Mouse (Mus musculus): Measurements from ENCODE around the gene Cdh7.

The Cdh7 gene

GRCm38 (mm10) chr1:109982064-109982808, at the start of gene Cdh7:
Gene Cdh7, plus strand, starts transcription at chr1:109982431.
- in situ Hi-C loops (cut with MboI; ENCODE audit: low pct_unique_long_range_greater_than_20kb in 1 of 2, low sequenced_read_pairs in 2 of 2, unreplicated experiment in 1 of 2): no loop called here

GRCm38 (mm10) chr1:109932674-109933073, 49.6 kb upstream of the Cdh7 start:
- in situ Hi-C loops (cut with MboI; ENCODE audit: low pct_unique_long_range_greater_than_20kb in 1 of 2, low sequenced_read_pairs in 2 of 2, unreplicated experiment in 1 of 2): no loop called here

- in situ Hi-C loops (cut with MboI; ENCODE audit: low pct_unique_long_range_greater_than_20kb in 1 of 2, low sequenced_read_pairs in 2 of 2, unreplicated experiment in 1 of 2): no loop called here
Observed at GRCm38 (mm10) chr1:109948571-109948970, 33.7 kb upstream of the Cdh7 start.

DNA sequence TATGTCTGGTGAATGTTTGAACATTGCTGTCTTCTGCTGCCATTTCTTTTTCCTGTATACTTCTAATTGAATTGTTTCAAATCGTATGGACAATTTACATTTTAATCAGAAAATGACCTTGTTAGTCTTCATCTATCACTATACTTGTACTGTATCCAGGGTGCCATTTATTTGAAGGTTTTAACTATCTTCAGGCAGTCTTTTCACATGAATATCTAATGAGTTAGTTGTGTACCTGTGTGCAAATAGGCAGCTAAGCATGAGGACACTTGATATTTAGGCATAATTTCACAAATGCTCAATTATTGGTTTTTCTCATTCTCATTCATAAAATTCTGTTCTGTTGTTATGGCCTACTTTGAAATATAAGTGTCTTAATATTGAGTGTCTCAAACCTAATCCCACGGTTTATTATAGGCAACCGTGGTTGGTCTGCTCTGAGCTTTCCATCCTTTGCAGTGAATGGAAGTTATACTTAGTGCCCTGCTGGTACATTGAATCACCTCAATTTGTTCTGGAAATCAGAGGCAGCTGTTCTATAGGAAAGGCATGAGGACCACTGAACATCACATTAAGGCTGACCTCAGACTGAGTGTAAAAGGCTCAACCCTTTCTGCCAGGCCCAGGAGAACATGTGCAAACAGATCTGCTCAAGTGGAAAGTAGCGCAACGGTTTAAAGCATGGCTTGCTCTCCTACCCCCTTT, 10.4 kb upstream of the Cdh7 start:
- in situ Hi-C loops (cut with MboI; ENCODE audit: low pct_unique_long_range_greater_than_20kb in 1 of 2, low sequenced_read_pairs in 2 of 2, unreplicated experiment in 1 of 2): no loop called here

DNA sequence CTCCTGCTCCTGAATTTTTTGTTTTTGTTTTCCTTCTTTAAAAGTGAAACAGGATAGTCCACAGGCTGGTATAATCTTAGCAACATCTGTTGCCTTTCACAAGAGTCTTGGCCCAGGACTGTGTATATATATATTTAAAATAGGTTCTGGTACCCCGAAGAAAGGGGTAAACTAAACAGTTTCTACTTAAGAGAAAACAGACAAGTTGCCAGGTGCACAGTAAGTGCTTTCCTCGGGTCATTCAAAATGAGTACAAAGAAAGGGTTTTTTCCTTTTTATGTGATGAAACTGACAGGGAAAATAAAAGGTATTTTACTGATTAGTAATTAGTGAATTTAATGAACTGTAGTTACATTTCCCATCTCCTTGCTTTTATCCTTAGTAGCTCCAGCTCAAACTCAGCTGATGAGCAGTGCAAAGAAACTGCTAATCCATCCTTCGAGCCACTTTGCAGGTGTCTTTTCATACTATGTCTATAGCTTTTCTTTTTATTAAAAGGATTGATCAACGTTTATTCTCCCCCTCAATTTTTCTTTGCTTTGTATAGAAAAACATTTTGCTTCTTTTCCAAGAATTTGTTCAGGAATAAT, 9.7 kb upstream of the Cdh7 start:
- in situ Hi-C loops (cut with MboI; ENCODE audit: low pct_unique_long_range_greater_than_20kb in 1 of 2, low sequenced_read_pairs in 2 of 2, unreplicated experiment in 1 of 2): no loop called here

GRCm38 (mm10) chr1:109982809-109983536, 742 bp downstream of the Cdh7 start:
- in situ Hi-C loops (cut with MboI; ENCODE audit: low pct_unique_long_range_greater_than_20kb in 1 of 2, low sequenced_read_pairs in 2 of 2, unreplicated experiment in 1 of 2): no loop called here

GRCm38 (mm10) chr1:109983537-109983912, 1.3 kb downstream of the Cdh7 start:
- in situ Hi-C loops (cut with MboI; ENCODE audit: low pct_unique_long_range_greater_than_20kb in 1 of 2, low sequenced_read_pairs in 2 of 2, unreplicated experiment in 1 of 2): no loop called here

DNA sequence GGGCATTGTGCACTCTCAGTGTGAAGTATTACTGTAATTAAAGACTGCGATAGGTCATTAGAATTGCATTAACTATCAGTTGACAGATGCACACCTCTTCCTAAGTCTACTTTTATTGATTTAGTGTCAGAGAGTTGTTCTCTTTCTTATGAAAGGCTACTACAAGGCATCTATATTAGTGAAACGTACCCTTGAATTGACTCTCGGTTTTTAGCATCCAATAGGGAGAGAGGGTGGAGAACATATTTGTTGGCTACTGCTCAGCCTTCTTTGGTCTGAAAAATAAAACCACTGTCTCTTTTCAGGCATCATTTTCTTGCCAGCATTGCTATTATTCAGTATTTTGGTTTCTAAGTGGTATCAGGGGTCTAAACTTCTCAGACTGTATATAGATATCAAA, 2.5 kb downstream of the Cdh7 start:
- in situ Hi-C loops (cut with MboI; ENCODE audit: low pct_unique_long_range_greater_than_20kb in 1 of 2, low sequenced_read_pairs in 2 of 2, unreplicated experiment in 1 of 2): no loop called here

- in situ Hi-C loops (cut with MboI; ENCODE audit: low pct_unique_long_range_greater_than_20kb in 1 of 2, low sequenced_read_pairs in 2 of 2, unreplicated experiment in 1 of 2): no loop called here
Observed at GRCm38 (mm10) chr1:109985468-109985867, 3.2 kb downstream of the Cdh7 start.

DNA sequence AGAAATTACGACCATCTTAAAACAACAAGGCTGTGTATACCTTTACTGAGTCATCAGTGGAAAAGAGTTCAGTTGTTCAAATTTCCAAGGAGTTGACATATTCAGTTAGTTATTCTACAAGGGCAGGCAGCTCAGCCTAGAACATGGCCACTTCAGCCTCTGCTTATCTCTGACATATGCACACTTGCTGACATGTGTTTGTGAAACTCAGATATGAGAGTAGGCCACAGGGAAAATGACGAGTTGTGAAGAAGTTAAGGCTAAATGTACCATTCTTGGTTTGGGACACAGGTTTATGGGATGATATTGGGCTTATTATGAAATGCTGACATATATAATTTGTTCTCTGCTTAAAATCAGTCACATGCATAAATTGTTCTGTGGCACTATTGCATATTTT, 7.3 kb downstream of the Cdh7 start:
- in situ Hi-C loops (cut with MboI; ENCODE audit: low pct_unique_long_range_greater_than_20kb in 1 of 2, low sequenced_read_pairs in 2 of 2, unreplicated experiment in 1 of 2): no loop called here

GRCm38 (mm10) chr1:109993906-109994305, 11.7 kb downstream of the Cdh7 start:
- in situ Hi-C loops (cut with MboI; ENCODE audit: low pct_unique_long_range_greater_than_20kb in 1 of 2, low sequenced_read_pairs in 2 of 2, unreplicated experiment in 1 of 2): no loop called here

GRCm38 (mm10) chr1:110004451-110004850, 22.2 kb downstream of the Cdh7 start:
- in situ Hi-C loops (cut with MboI; ENCODE audit: low pct_unique_long_range_greater_than_20kb in 1 of 2, low sequenced_read_pairs in 2 of 2, unreplicated experiment in 1 of 2): no loop called here

DNA sequence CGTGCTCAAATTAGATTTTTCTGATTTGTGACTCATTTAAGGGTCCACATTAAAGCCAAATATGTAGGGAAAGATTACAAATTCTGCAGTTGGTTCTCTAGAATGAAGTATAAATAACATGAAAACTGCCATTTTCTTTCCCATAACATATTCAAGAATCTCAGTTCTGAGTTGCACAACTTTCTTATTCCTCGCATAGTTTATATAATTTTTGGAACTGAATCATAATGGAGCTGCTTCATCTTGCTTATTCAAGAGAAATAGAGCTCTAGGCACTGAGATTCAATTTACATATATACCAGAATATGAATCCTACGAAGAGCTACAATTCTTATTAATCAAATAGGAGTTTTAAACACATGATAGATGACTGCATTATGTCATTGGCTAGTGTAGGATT, 22.8 kb downstream of the Cdh7 start:
- in situ Hi-C loops (cut with MboI; ENCODE audit: low pct_unique_long_range_greater_than_20kb in 1 of 2, low sequenced_read_pairs in 2 of 2, unreplicated experiment in 1 of 2): no loop called here

DNA sequence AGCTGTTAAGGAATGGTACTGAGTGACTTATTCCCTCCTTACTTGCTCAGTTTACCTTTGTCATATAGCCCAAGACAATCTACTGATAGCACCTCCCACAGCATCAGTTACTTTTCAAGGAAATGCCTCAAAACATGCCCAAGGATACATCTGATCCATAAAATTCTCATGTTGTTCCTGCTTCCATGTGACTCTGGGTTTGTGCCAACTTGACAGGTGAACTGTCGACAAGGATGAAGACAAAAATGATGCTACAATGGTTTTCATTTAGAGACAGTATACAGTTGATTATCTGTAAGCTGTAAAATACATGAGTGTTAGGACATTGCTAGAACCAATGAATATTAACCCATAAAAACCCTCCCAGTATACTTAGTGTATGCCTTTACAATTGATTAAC, 29.9 kb downstream of the Cdh7 start:
- in situ Hi-C loops (cut with MboI; ENCODE audit: low pct_unique_long_range_greater_than_20kb in 1 of 2, low sequenced_read_pairs in 2 of 2, unreplicated experiment in 1 of 2): no loop called here

DNA sequence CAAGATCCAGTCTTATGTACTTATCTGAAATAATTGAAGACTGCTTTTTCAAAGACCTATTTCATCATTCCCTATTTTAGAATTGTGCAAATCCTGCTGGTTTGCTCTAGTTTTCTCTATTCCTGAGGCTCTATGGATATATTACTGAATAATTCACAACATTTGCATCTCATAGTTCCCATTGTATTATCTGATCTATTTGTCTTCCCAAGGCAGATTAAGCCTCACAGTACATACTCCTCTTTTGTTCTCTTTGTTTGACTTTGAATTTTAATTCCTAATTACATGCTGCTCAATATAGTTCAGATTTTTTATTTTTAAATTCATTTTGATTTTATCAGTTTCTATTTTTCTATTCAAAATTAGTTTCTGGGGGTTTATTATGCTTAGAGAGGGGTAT, 74.1 kb downstream of the Cdh7 start:
- in situ Hi-C loops (cut with MboI; ENCODE audit: low pct_unique_long_range_greater_than_20kb in 1 of 2, low sequenced_read_pairs in 2 of 2, unreplicated experiment in 1 of 2): no loop called here

GRCm38 (mm10) chr1:110067405-110067804, 85.2 kb downstream of the Cdh7 start:
- in situ Hi-C loops (cut with MboI; ENCODE audit: low pct_unique_long_range_greater_than_20kb in 1 of 2, low sequenced_read_pairs in 2 of 2, unreplicated experiment in 1 of 2): no loop called here

- in situ Hi-C loops (cut with MboI; ENCODE audit: low pct_unique_long_range_greater_than_20kb in 1 of 2, low sequenced_read_pairs in 2 of 2, unreplicated experiment in 1 of 2): no loop called here
Observed at GRCm38 (mm10) chr1:110078471-110078870, 96.2 kb downstream of the Cdh7 start.

- in situ Hi-C loops (cut with MboI; ENCODE audit: low pct_unique_long_range_greater_than_20kb in 1 of 2, low sequenced_read_pairs in 2 of 2, unreplicated experiment in 1 of 2): no loop called here
Observed at GRCm38 (mm10) chr1:110118071-110118470, 135.8 kb downstream of the Cdh7 start.

DNA sequence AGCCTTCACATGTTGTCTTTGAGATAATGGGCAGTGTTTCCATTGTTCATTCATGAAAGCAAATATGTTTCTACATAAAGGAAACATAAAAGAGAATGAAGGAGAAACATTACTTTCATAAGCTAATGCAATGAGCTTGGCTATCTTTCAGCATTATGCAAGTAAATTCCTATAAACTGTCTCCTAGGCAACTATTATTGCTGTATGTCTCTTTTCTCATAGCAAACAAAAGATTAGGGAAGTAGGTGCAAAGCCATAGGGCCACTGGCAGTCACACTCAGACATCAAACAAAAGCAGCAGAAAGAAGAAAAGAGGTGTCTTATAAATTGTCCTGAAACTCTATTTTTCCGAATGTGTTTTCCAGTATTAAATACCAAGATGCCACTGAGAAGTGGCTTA, 136.6 kb downstream of the Cdh7 start:
- in situ Hi-C loops (cut with MboI; ENCODE audit: low pct_unique_long_range_greater_than_20kb in 1 of 2, low sequenced_read_pairs in 2 of 2, unreplicated experiment in 1 of 2): no loop called here

Data from mouse embryonic stem cell (cell line).